Mouse (Mus musculus): Measurements from ENCODE around the gene Gm21095. TPM values are rescaled to one million over a fixed set of nuclear protein-coding genes. Genes with fewer than 3 reads are reported as not detected.
"Not testable (repeated sequence)": the region's sequence is repeated elsewhere in the genome, so short reads cannot be mapped to it uniquely, and the experiment has no call there.

Gene Gm21095
- not detected in 2 replicates for polyA plus RNA-seq (2015; fragmentation: Nextera tagmentation; extraction: Ambion mirVana)

- no CpG with 5 or more reads among the region's 6 CpGs for WGBS
- H3K27me3 ChIP-seq; H3K27ac ChIP-seq (replicated peaks); ATAC-seq (ENCODE audit: insufficient number of reproducible peaks, low FRiP score, low TSS enrichment, low read depth); H3K4me1 ChIP-seq; H3K4me2 ChIP-seq (replicated peaks); H3K9me3 ChIP-seq (replicated peaks); H3K36me3 ChIP-seq; H3K4me3 ChIP-seq (replicated peaks); H3K9ac ChIP-seq: not testable (repeated sequence)
Measured at GRCm38 (mm10) chrY:84096979-84097378, at the start of gene Gm21095. Gene Gm21095, plus strand, starts transcription at chrY:84097279.
